Mouse (Mus musculus): ENCODE data around the gene Nit2. TPM values are rescaled to one million over a fixed set of nuclear protein-coding genes. Genes with fewer than 3 reads are reported as not detected.

The Nit2 gene
- total RNA-seq, 2 experiments from 2014 or later, result 34.5 to 35.0 TPM

DNA sequence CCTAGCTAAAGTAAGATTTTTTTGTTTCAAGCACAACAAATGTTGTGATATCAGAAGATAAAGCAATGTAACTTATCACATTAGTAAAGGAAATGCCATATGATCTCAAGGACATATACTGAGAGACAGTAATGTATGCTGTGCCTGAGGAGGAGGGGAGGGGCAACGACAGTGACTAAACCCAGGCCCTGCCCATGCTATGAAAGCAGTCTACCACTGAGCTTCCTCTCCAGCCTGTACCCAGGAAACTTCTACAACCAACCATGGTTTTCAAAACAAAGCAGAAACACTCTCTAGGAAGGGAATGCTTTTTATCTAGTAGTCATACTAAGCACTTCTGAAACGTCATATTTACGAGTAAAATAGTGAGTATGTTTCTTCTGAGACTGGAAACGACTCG lies 4.3 kb downstream of the Nit2 start:
- DNase-seq, result no peak

DNA sequence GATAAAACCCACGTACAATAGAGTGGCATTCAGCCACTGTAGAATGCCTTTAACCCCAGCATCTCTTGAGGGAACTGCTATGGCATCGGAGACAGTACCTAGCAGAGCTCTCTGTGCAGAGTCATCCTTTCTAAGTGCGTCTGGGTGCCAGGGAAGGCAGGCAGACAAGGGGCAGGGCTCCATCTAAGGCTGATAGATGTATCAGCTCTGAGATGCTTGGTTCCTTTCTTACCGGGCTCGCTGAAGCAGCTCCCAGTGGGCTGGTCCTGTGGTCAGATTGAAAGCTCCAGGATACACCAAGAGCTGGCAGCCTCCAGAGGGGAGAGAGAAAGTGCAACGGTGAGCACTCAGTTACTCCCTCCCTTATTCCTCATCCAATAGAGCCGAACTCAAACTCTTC lies 7.3 kb downstream of the Nit2 start:
- no peak for DNase-seq

DNA sequence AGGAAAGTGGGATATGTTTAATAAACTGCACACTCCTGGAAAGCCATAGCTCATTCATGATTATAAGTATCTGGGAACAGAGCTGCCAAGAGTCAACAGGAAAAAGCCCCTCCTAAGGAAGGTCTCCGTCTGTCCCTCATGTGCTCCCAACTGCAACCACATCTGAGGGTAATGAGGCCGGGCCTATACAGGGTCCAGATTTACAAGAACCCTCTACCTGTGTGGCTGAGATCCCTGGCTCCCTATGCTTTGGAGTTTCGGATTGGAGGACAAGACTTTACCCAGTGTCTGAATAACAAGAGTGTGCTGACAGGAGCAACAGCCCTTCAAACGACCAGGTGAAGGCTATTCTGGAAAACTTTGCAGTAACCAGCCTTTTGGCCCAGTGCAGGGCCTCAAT lies 9.4 kb downstream of the Nit2 start:
- no peak for DNase-seq

DNA sequence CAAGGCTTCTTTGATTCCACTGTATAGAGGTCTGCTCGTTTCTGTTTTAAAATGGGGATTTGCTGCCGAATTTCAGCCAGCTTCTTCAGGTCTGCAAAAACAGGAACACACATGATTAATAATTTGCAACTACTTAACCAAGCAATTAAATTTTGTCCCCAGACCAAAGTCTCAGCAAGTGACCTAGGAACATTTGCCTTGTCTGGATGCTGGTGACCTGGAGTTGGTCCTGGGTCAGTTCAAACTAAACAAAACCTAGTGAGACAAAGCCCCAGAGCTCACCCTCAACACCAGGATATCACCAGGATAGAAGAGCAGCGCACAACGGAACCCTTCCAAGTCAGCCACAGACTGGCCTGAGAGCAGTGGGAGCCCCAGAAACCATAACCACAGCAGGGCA lies 10.1 kb downstream of the Nit2 start:
- DNase-seq, result no peak

- no peak for DNase-seq
Measured at GRCm38 (mm10) chr16:57155899-57156298, 11.2 kb downstream of the Nit2 start.

- no peak for DNase-seq
Measured at GRCm38 (mm10) chr16:57151437-57151836, 15.7 kb downstream of the Nit2 start.

GRCm38 (mm10) chr16:57144741-57145140 lies 22.4 kb downstream of the Nit2 start:
- DNase-seq, result no peak

DNA sequence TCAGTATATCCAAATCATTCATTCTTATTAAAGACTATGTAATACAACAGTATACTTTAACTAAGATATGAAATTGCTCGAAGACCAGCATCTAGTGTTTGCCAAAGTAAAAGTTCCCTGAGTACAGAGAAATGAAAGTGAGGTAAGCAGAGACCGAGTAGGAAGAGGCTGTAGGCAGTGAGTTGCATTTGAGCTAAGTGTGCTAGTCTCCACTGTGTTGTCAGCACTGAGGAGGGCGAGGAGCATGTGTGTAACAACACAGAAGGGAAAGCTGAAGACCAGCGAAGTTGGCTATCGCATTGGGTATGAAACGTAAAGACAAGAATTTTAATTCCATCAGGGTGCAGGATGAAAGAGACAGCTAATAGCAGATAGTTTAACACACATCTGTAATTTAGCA lies 33.5 kb downstream of the Nit2 start:
- DNase-seq, result no peak

- no peak for DNase-seq
Measured at GRCm38 (mm10) chr16:57132326-57132725, 34.8 kb downstream of the Nit2 start.

GRCm38 (mm10) chr16:57131544-57131943 lies 35.6 kb downstream of the Nit2 start:
- DNase-seq, result no peak

GRCm38 (mm10) chr16:57130752-57131400 lies 36.3 kb downstream of the Nit2 start:
- no peak for DNase-seq

GRCm38 (mm10) chr16:57127825-57128224 lies 39.3 kb downstream of the Nit2 start:
- no peak for DNase-seq

GRCm38 (mm10) chr16:57126268-57126667 lies 40.9 kb downstream of the Nit2 start:
- DNase-seq, result no peak

DNA sequence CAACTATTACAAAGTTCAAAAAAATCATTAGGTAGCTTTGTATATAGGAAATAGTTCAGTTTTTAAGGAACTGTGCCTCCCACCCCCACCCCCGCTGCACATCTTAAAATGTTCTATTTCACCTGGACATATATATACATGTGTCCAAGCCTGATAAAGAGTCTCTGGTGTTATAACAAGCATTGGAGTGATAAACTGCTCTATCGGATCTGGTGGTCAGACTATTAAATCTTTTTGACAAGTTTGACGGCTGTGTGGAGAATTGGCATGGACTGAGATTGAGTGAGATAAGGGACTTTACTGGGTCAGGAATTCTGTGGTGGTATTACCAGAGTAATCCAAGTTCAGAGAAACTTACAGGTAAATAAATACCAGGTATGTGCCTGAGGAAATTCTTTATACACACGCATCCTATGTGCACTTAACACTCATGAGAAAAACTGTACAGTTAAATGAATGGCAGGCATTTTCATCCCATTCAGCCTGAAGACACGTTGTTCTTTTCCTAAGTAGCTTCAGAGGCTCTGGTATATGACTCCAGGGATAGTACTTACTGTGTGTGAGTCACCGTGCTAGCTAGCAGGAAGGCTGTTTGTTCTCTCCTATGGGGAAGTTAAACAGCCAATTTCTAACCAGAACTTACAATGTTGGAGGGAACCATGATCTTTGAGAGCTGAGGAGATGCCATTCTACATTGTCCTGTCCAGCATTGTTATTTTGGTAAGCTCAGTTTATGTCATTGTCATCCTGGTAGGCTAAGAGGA lies 44.3 kb downstream of the Nit2 start:
- DNase-seq, result no peak

- DNase-seq, result no peak
Measured at GRCm38 (mm10) chr16:57121816-57122415, 45.2 kb downstream of the Nit2 start.

- DNase-seq, result peak; percentile 89
Measured at GRCm38 (mm10) chr16:57120913-57121815, 46.0 kb downstream of the Nit2 start, which contains the start of gene Tomm70a. TSS of gene Tomm70a (plus strand) at chr16:57121703.

- DNase-seq, result no peak
Measured at GRCm38 (mm10) chr16:57117562-57117961, 49.6 kb downstream of the Nit2 start.

GRCm38 (mm10) chr16:57116066-57116465 lies 51.1 kb downstream of the Nit2 start:
- DNase-seq, result no peak

All from gastrocnemius, postnatal 10 days (tissue).